Mouse (Mus musculus) testis, postnatal 10 days (tissue): Measurements from ENCODE around the gene Il4ra.

Experiments used
- DNase-seq: peaks from one replicate; pipeline ENCODE4 v3.0.0; 2021; ENCODE audit warnings: low spot score

The Il4ra gene

GRCm38 (mm10) chr7:125551766-125552709 lies at the start of gene Il4ra:
TSS of gene Il4ra (plus strand) at chr7:125552120.
- peak; percentile 87 for DNase-seq

GRCm38 (mm10) chr7:125503374-125504092 lies 48.4 kb upstream of the Il4ra start:
- DNase-seq, result no peak

GRCm38 (mm10) chr7:125504618-125505017 lies 47.3 kb upstream of the Il4ra start:
- no peak for DNase-seq

- no peak for DNase-seq
Observed at GRCm38 (mm10) chr7:125505568-125505967, 46.4 kb upstream of the Il4ra start.

GRCm38 (mm10) chr7:125507279-125507678 lies 44.6 kb upstream of the Il4ra start:
- no peak for DNase-seq

- no peak for DNase-seq
Observed at GRCm38 (mm10) chr7:125511432-125511831, 40.5 kb upstream of the Il4ra start.

GRCm38 (mm10) chr7:125511852-125512251 lies 40.1 kb upstream of the Il4ra start:
- no peak for DNase-seq

- DNase-seq, result no peak
Observed at GRCm38 (mm10) chr7:125515081-125515853, 36.7 kb upstream of the Il4ra start.

GRCm38 (mm10) chr7:125516723-125517122 lies 35.2 kb upstream of the Il4ra start:
- DNase-seq, result no peak

GRCm38 (mm10) chr7:125517470-125517869 lies 34.5 kb upstream of the Il4ra start:
- DNase-seq, result no peak

- DNase-seq, result no peak
Observed at GRCm38 (mm10) chr7:125519715-125520114, 32.2 kb upstream of the Il4ra start.

GRCm38 (mm10) chr7:125523051-125523450 lies 28.9 kb upstream of the Il4ra start:
- DNase-seq, result no peak

GRCm38 (mm10) chr7:125527186-125527585 lies 24.7 kb upstream of the Il4ra start:
- no peak for DNase-seq

- DNase-seq, result no peak
Observed at GRCm38 (mm10) chr7:125527901-125528580, 23.9 kb upstream of the Il4ra start.

GRCm38 (mm10) chr7:125539351-125539750 lies 12.6 kb upstream of the Il4ra start:
- DNase-seq, result no peak

GRCm38 (mm10) chr7:125541026-125541425 lies 10.9 kb upstream of the Il4ra start:
- DNase-seq, result no peak

- no peak for DNase-seq
Observed at GRCm38 (mm10) chr7:125541821-125542220, 10.1 kb upstream of the Il4ra start.

- DNase-seq, result no peak
Observed at GRCm38 (mm10) chr7:125542335-125543050, 9.4 kb upstream of the Il4ra start.

GRCm38 (mm10) chr7:125543497-125543896 lies 8.4 kb upstream of the Il4ra start:
- peak; percentile 16 for DNase-seq

- DNase-seq, result no peak
Observed at GRCm38 (mm10) chr7:125545331-125545730, 6.6 kb upstream of the Il4ra start.

GRCm38 (mm10) chr7:125546727-125547126 lies 5.2 kb upstream of the Il4ra start:
- peak; percentile 6 for DNase-seq
